Mouse (Mus musculus): ENCODE data around the gene Slirp.

Slirp gene

GRCm38 (mm10) chr12:87443700-87444122 lies at the start of gene Slirp, which contains the start of gene Alkbh1:
Slirp (plus strand) TSS chr12:87443896.
Alkbh1 (minus strand) TSS chr12:87444017.
- no peaks in the 10 kb centered on the region for H3K9me3 ChIP-seq (ENCODE audit: low read length)
- no peaks in the 10 kb centered on the region for H3K27me3 ChIP-seq (ENCODE audit: insufficient read depth, low read length)
- peaks cover 57% of the 10 kb centered on the region for H3K4me1 ChIP-seq (replicated peaks; ENCODE audit: low read depth, low read length)
- H3K36me3 ChIP-seq (ENCODE audit: insufficient read depth, low read length), result peaks cover 77% of the 10 kb centered on the region
- H3K4me3 ChIP-seq (replicated peaks; ENCODE audit: low read length), result peak within 1 kb of the TSS; percentile 98
- TF ChIP-seq NANOG (IDR thresholded peaks at IDR 0.05; ENCODE audit: borderline replicate concordance, low read length) (no peak), POU5F1 (IDR thresholded peaks at IDR 0.05; ENCODE audit: borderline replicate concordance, low read length) (no peak), CTCF (conservative IDR thresholded peaks at IDR 0.05; ENCODE audit: low read length) (no peak)

- H3K27me3 ChIP-seq (ENCODE audit: insufficient read depth, low read length), result no peaks in the 10 kb centered on the region
- H3K36me3 ChIP-seq (ENCODE audit: insufficient read depth, low read length), result no peaks in the 10 kb centered on the region
- H3K9me3 ChIP-seq (ENCODE audit: low read length), result no peaks in the 10 kb centered on the region
- no peak overlapping the region for H3K4me3 ChIP-seq (replicated peaks; ENCODE audit: low read length)
- peaks cover 15% of the 10 kb centered on the region for H3K4me1 ChIP-seq (replicated peaks; ENCODE audit: low read depth, low read length)
- TF ChIP-seq CTCF (conservative IDR thresholded peaks at IDR 0.05; ENCODE audit: low read length), result no peak
- no peak for TF ChIP-seq NANOG (IDR thresholded peaks at IDR 0.05; ENCODE audit: borderline replicate concordance, low read length)
- TF ChIP-seq POU5F1 (IDR thresholded peaks at IDR 0.05; ENCODE audit: borderline replicate concordance, low read length), result no peak
Measured at GRCm38 (mm10) chr12:87394316-87394715, 49.4 kb upstream of the Slirp start.

GRCm38 (mm10) chr12:87397126-87397525 lies 46.6 kb upstream of the Slirp start:
- peaks cover 18% of the 10 kb centered on the region for H3K4me1 ChIP-seq (replicated peaks; ENCODE audit: low read depth, low read length)
- no peaks in the 10 kb centered on the region for H3K36me3 ChIP-seq (ENCODE audit: insufficient read depth, low read length)
- no peaks in the 10 kb centered on the region for H3K27me3 ChIP-seq (ENCODE audit: insufficient read depth, low read length)
- TF ChIP-seq CTCF (conservative IDR thresholded peaks at IDR 0.05; ENCODE audit: low read length) (no peak), NANOG (IDR thresholded peaks at IDR 0.05; ENCODE audit: borderline replicate concordance, low read length) (no peak), POU5F1 (IDR thresholded peaks at IDR 0.05; ENCODE audit: borderline replicate concordance, low read length) (no peak)
- no peaks in the 10 kb centered on the region for H3K9me3 ChIP-seq (ENCODE audit: low read length)
- no peak overlapping the region for H3K4me3 ChIP-seq (replicated peaks; ENCODE audit: low read length)

GRCm38 (mm10) chr12:87397811-87398417 lies 45.8 kb upstream of the Slirp start:
- no peak for TF ChIP-seq CTCF (conservative IDR thresholded peaks at IDR 0.05; ENCODE audit: low read length)
- TF ChIP-seq NANOG (IDR thresholded peaks at IDR 0.05; ENCODE audit: borderline replicate concordance, low read length), result no peak
- TF ChIP-seq POU5F1 (IDR thresholded peaks at IDR 0.05; ENCODE audit: borderline replicate concordance, low read length), result no peak

GRCm38 (mm10) chr12:87399119-87399819 lies 44.4 kb upstream of the Slirp start:
- H3K36me3 ChIP-seq (ENCODE audit: insufficient read depth, low read length), result no peaks in the 10 kb centered on the region
- peaks cover 7% of the 10 kb centered on the region; the same call in 1 of the 2 replicates for H3K4me1 ChIP-seq (replicated peaks; ENCODE audit: low read depth, low read length)
- H3K27me3 ChIP-seq (ENCODE audit: insufficient read depth, low read length), result no peaks in the 10 kb centered on the region
- no peaks in the 10 kb centered on the region for H3K9me3 ChIP-seq (ENCODE audit: low read length)
- H3K4me3 ChIP-seq (replicated peaks; ENCODE audit: low read length), result no peak overlapping the region
- no peak for TF ChIP-seq NANOG (IDR thresholded peaks at IDR 0.05; ENCODE audit: borderline replicate concordance, low read length)
- TF ChIP-seq POU5F1 (IDR thresholded peaks at IDR 0.05; ENCODE audit: borderline replicate concordance, low read length), result no peak
- no peak for TF ChIP-seq CTCF (conservative IDR thresholded peaks at IDR 0.05; ENCODE audit: low read length)

More at GRCm38 (mm10) chr12:87397811-87398417, 45.8 kb upstream of the Slirp start:
- H3K9me3 ChIP-seq (ENCODE audit: low read length), result no peaks in the 10 kb centered on the region
- no peaks in the 10 kb centered on the region for H3K36me3 ChIP-seq (ENCODE audit: insufficient read depth, low read length)
- peaks cover 19% of the 10 kb centered on the region for H3K4me1 ChIP-seq (replicated peaks; ENCODE audit: low read depth, low read length)
- no peaks in the 10 kb centered on the region for H3K27me3 ChIP-seq (ENCODE audit: insufficient read depth, low read length)
- H3K4me3 ChIP-seq (replicated peaks; ENCODE audit: low read length), result no peak overlapping the region

- H3K9me3 ChIP-seq (ENCODE audit: low read length), result no peaks in the 10 kb centered on the region
Measured at GRCm38 (mm10) chr12:87401883-87402282, 41.8 kb upstream of the Slirp start.

GRCm38 (mm10) chr12:87405165-87405564 lies 38.5 kb upstream of the Slirp start:
- no peaks in the 10 kb centered on the region for H3K27me3 ChIP-seq (ENCODE audit: insufficient read depth, low read length)
- no peak overlapping the region for H3K4me3 ChIP-seq (replicated peaks; ENCODE audit: low read length)
- no peaks in the 10 kb centered on the region for H3K9me3 ChIP-seq (ENCODE audit: low read length)
- H3K36me3 ChIP-seq (ENCODE audit: insufficient read depth, low read length), result no peaks in the 10 kb centered on the region
- peaks cover 59% of the 10 kb centered on the region for H3K4me1 ChIP-seq (replicated peaks; ENCODE audit: low read depth, low read length)
- no peak for TF ChIP-seq NANOG (IDR thresholded peaks at IDR 0.05; ENCODE audit: borderline replicate concordance, low read length)
- TF ChIP-seq POU5F1 (IDR thresholded peaks at IDR 0.05; ENCODE audit: borderline replicate concordance, low read length), result no peak
- no peak for TF ChIP-seq CTCF (conservative IDR thresholded peaks at IDR 0.05; ENCODE audit: low read length)

More at GRCm38 (mm10) chr12:87401883-87402282, 41.8 kb upstream of the Slirp start:
- peaks cover 26% of the 10 kb centered on the region for H3K4me1 ChIP-seq (replicated peaks; ENCODE audit: low read depth, low read length)
- H3K36me3 ChIP-seq (ENCODE audit: insufficient read depth, low read length), result no peaks in the 10 kb centered on the region
- H3K4me3 ChIP-seq (replicated peaks; ENCODE audit: low read length), result no peak overlapping the region
- H3K27me3 ChIP-seq (ENCODE audit: insufficient read depth, low read length), result no peaks in the 10 kb centered on the region
- TF ChIP-seq NANOG (IDR thresholded peaks at IDR 0.05; ENCODE audit: borderline replicate concordance, low read length), result no peak
- no peak for TF ChIP-seq CTCF (conservative IDR thresholded peaks at IDR 0.05; ENCODE audit: low read length)
- no peak for TF ChIP-seq POU5F1 (IDR thresholded peaks at IDR 0.05; ENCODE audit: borderline replicate concordance, low read length)

- H3K9me3 ChIP-seq (ENCODE audit: low read length), result no peaks in the 10 kb centered on the region
- no peaks in the 10 kb centered on the region for H3K36me3 ChIP-seq (ENCODE audit: insufficient read depth, low read length)
- no peaks in the 10 kb centered on the region for H3K27me3 ChIP-seq (ENCODE audit: insufficient read depth, low read length)
- no peak overlapping the region for H3K4me3 ChIP-seq (replicated peaks; ENCODE audit: low read length)
- peaks cover 64% of the 10 kb centered on the region for H3K4me1 ChIP-seq (replicated peaks; ENCODE audit: low read depth, low read length)
- TF ChIP-seq CTCF (conservative IDR thresholded peaks at IDR 0.05; ENCODE audit: low read length) (no peak), NANOG (IDR thresholded peaks at IDR 0.05; ENCODE audit: borderline replicate concordance, low read length) (no peak), POU5F1 (IDR thresholded peaks at IDR 0.05; ENCODE audit: borderline replicate concordance, low read length) (no peak)
Measured at GRCm38 (mm10) chr12:87405721-87406120, 38.0 kb upstream of the Slirp start.

All from E14TG2a.4 (cell line).